Mouse (Mus musculus): ENCODE measurements around the gene Dvl2.
"Not testable (repeated sequence)": the region's sequence is repeated elsewhere in the genome, so short reads cannot be mapped to it uniquely, and the experiment has no call there.

Gene Dvl2

GRCm38 (mm10) chr11:70000396-70000898 lies at the start of gene Dvl2:
Dvl2 (plus strand) TSS chr11:70000595.
- in situ Hi-C loops (cut with MboI; ENCODE audit: low pct_unique_long_range_greater_than_20kb in 1 of 2, low sequenced_read_pairs in 2 of 2, unreplicated experiment in 1 of 2) = no loop called here

- in situ Hi-C loops (cut with MboI; ENCODE audit: low pct_unique_long_range_greater_than_20kb in 1 of 2, low sequenced_read_pairs in 2 of 2, unreplicated experiment in 1 of 2) = no loop called here
Observed at GRCm38 (mm10) chr11:69950807-69951459, 49.5 kb upstream of the Dvl2 start.

GRCm38 (mm10) chr11:69952274-69952673 lies 48.1 kb upstream of the Dvl2 start:
- in situ Hi-C loops (cut with MboI; ENCODE audit: low pct_unique_long_range_greater_than_20kb in 1 of 2, low sequenced_read_pairs in 2 of 2, unreplicated experiment in 1 of 2) = no loop called here

GRCm38 (mm10) chr11:69953267-69953915 lies 47.0 kb upstream of the Dvl2 start:
- in situ Hi-C loops (cut with MboI; ENCODE audit: low pct_unique_long_range_greater_than_20kb in 1 of 2, low sequenced_read_pairs in 2 of 2, unreplicated experiment in 1 of 2) = no loop called here

GRCm38 (mm10) chr11:69955618-69956017 lies 44.8 kb upstream of the Dvl2 start:
- in situ Hi-C loops (cut with MboI; ENCODE audit: low pct_unique_long_range_greater_than_20kb in 1 of 2, low sequenced_read_pairs in 2 of 2, unreplicated experiment in 1 of 2) = not testable (repeated sequence)

GRCm38 (mm10) chr11:69956218-69956617 lies 44.2 kb upstream of the Dvl2 start:
- in situ Hi-C loops (cut with MboI; ENCODE audit: low pct_unique_long_range_greater_than_20kb in 1 of 2, low sequenced_read_pairs in 2 of 2, unreplicated experiment in 1 of 2) = no loop called here

- in situ Hi-C loops (cut with MboI; ENCODE audit: low pct_unique_long_range_greater_than_20kb in 1 of 2, low sequenced_read_pairs in 2 of 2, unreplicated experiment in 1 of 2) = no loop called here
Observed at GRCm38 (mm10) chr11:69960616-69961015, 39.8 kb upstream of the Dvl2 start.

- in situ Hi-C loops (cut with MboI; ENCODE audit: low pct_unique_long_range_greater_than_20kb in 1 of 2, low sequenced_read_pairs in 2 of 2, unreplicated experiment in 1 of 2) = no loop called here
Observed at GRCm38 (mm10) chr11:69961841-69962240, 38.6 kb upstream of the Dvl2 start.

GRCm38 (mm10) chr11:69964650-69965270 lies 35.6 kb upstream of the Dvl2 start, which contains the start of gene Cldn7:
Cldn7 (plus strand) TSS chr11:69964779.
- in situ Hi-C loops (cut with MboI; ENCODE audit: low pct_unique_long_range_greater_than_20kb in 1 of 2, low sequenced_read_pairs in 2 of 2, unreplicated experiment in 1 of 2) = no loop called here

- in situ Hi-C loops (cut with MboI; ENCODE audit: low pct_unique_long_range_greater_than_20kb in 1 of 2, low sequenced_read_pairs in 2 of 2, unreplicated experiment in 1 of 2) = no loop called here
Observed at GRCm38 (mm10) chr11:69965271-69966005, 35.0 kb upstream of the Dvl2 start.

GRCm38 (mm10) chr11:69966006-69966859 lies 34.2 kb upstream of the Dvl2 start:
- in situ Hi-C loops (cut with MboI; ENCODE audit: low pct_unique_long_range_greater_than_20kb in 1 of 2, low sequenced_read_pairs in 2 of 2, unreplicated experiment in 1 of 2) = no loop called here

GRCm38 (mm10) chr11:69966860-69967517 lies 33.4 kb upstream of the Dvl2 start:
- in situ Hi-C loops (cut with MboI; ENCODE audit: low pct_unique_long_range_greater_than_20kb in 1 of 2, low sequenced_read_pairs in 2 of 2, unreplicated experiment in 1 of 2) = no loop called here

GRCm38 (mm10) chr11:69968793-69969192 lies 31.6 kb upstream of the Dvl2 start:
- in situ Hi-C loops (cut with MboI; ENCODE audit: low pct_unique_long_range_greater_than_20kb in 1 of 2, low sequenced_read_pairs in 2 of 2, unreplicated experiment in 1 of 2) = no loop called here

GRCm38 (mm10) chr11:69970222-69970621 lies 30.2 kb upstream of the Dvl2 start:
- in situ Hi-C loops (cut with MboI; ENCODE audit: low pct_unique_long_range_greater_than_20kb in 1 of 2, low sequenced_read_pairs in 2 of 2, unreplicated experiment in 1 of 2) = no loop called here

- in situ Hi-C loops (cut with MboI; ENCODE audit: low pct_unique_long_range_greater_than_20kb in 1 of 2, low sequenced_read_pairs in 2 of 2, unreplicated experiment in 1 of 2) = no loop called here
Observed at GRCm38 (mm10) chr11:69970775-69971174, 29.6 kb upstream of the Dvl2 start.

GRCm38 (mm10) chr11:69974907-69975306 lies 25.5 kb upstream of the Dvl2 start:
- in situ Hi-C loops (cut with MboI; ENCODE audit: low pct_unique_long_range_greater_than_20kb in 1 of 2, low sequenced_read_pairs in 2 of 2, unreplicated experiment in 1 of 2) = no loop called here

- in situ Hi-C loops (cut with MboI; ENCODE audit: low pct_unique_long_range_greater_than_20kb in 1 of 2, low sequenced_read_pairs in 2 of 2, unreplicated experiment in 1 of 2) = no loop called here
Observed at GRCm38 (mm10) chr11:69976271-69976670, 24.1 kb upstream of the Dvl2 start.

GRCm38 (mm10) chr11:69979827-69980195 lies 20.6 kb upstream of the Dvl2 start:
- in situ Hi-C loops (cut with MboI; ENCODE audit: low pct_unique_long_range_greater_than_20kb in 1 of 2, low sequenced_read_pairs in 2 of 2, unreplicated experiment in 1 of 2) = no loop called here

Data from mouse embryonic stem cell (cell line).